Mouse (Mus musculus): Measurements from ENCODE around the gene Trpv1.

GRCm38 (mm10) chr11:73274821-73275220 lies 40.7 kb downstream of the Trpv1 start:
- TF ChIP-seq USF1 (IDR thresholded peaks at IDR 0.05; ENCODE audit: low read depth, low read length) (no peak), EP300 (IDR thresholded peaks at IDR 0.05; ENCODE audit: low read depth in 1 of 2, low read length in 2 of 2) (no peak), CTCF (IDR thresholded peaks at IDR 0.05 in 2 of 3, conservative IDR thresholded peaks at IDR 0.05 in 1 of 3; ENCODE audit: control insufficient read depth in 1 of 3, insufficient read depth in 1 of 3, low read depth in 2 of 3, low read length in 3 of 3, poor library complexity in 1 of 3, severe bottlenecking in 1 of 3) (no peak), POLR2A (IDR thresholded peaks at IDR 0.05; ENCODE audit: control insufficient read depth in 1 of 2, insufficient read depth in 1 of 2, low read depth in 1 of 2, low read length in 2 of 2, poor library complexity in 1 of 2) (no peak), TCF12 (IDR thresholded peaks at IDR 0.05; ENCODE audit: low read depth, low read length) (no peak), RAD21 (IDR thresholded peaks at IDR 0.05; ENCODE audit: low read depth, low read length) (no peak), BHLHE40 (IDR thresholded peaks at IDR 0.05; ENCODE audit: borderline replicate concordance, low read depth, low read length) (no peak), MAX (IDR thresholded peaks at IDR 0.05; ENCODE audit: low read length) (no peak), ZC3H11A (IDR thresholded peaks at IDR 0.05; ENCODE audit: low read depth, low read length) (no peak), MXI1 (IDR thresholded peaks at IDR 0.05; ENCODE audit: low read depth, low read length) (no peak), SMC3 (IDR thresholded peaks at IDR 0.05; ENCODE audit: low read depth, low read length) (no peak), GABPA (IDR thresholded peaks at IDR 0.05; ENCODE audit: low read depth, low read length) (no peak)

All from MEL (cell line).